Mouse (Mus musculus) MEL (cell line): ENCODE data around the gene Ankrd40. TPM values are rescaled to one million over a fixed set of nuclear protein-coding genes. Genes with fewer than 3 reads are reported as not detected.

ENCODE experiments used
- DNase-seq: peaks from one replicate; pipeline ENCODE4 v3.0.0; 2011; ENCODE audit warnings: low read depth, low spot score
- H3K27ac ChIP-seq: 2 replicates; pipeline ENCODE4 v1.5.1; 2012; ENCODE audit warnings: low read depth, mild to moderate bottlenecking, control low read depth, low read length, moderate library complexity; ENCODE audit not compliant: control insufficient read depth
- H3K27me3 ChIP-seq, 2 experiments: fragments of 150-350 bp in 1 of 2; sonication (generic) in 1 of 2; 2 replicates each; pipeline ENCODE4 v1.6.1; 2012; ENCODE audit warnings: low read length in 2 of 2, mild to moderate bottlenecking in 2 of 2, improper control_type of control experiment in 1 of 2, moderate library complexity in 1 of 2; ENCODE audit not compliant: insufficient read depth in 2 of 2, control insufficient read depth in 1 of 2
- H3K36me3 ChIP-seq, 2 experiments: 2 replicates each; pipeline ENCODE4 v1.6.1; 2012 to 2014; ENCODE audit warnings: low read length in 2 of 2, improper control_type of control experiment in 1 of 2, inconsistent platforms in 1 of 2, mild to moderate bottlenecking in 1 of 2; ENCODE audit not compliant: insufficient read depth in 2 of 2, control insufficient read depth in 1 of 2
- H3K4me1 ChIP-seq, 2 experiments: fragments of 150-350 bp in 1 of 2; sonication (generic) in 1 of 2; 2 replicates each; pipeline ENCODE4 v1.6.1; 2012; ENCODE audit warnings: low read length in 2 of 2, improper control_type of control experiment in 1 of 2, mild to moderate bottlenecking in 1 of 2; ENCODE audit not compliant: insufficient read depth in 2 of 2, control insufficient read depth in 1 of 2
- H3K4me3 ChIP-seq, 2 experiments: fragments of 150-350 bp in 1 of 2; sonication (generic) in 1 of 2; 2 replicates each; pipeline ENCODE4 v1.5.1; 2012; ENCODE audit warnings: low read depth in 2 of 2, low read length in 2 of 2, mild to moderate bottlenecking in 2 of 2, moderate library complexity in 2 of 2, control low read depth in 1 of 2, improper control_type of control experiment in 1 of 2; ENCODE audit not compliant: control insufficient read depth in 1 of 2, insufficient read depth in 1 of 2
- H3K79me2 ChIP-seq: 2 replicates; pipeline ENCODE4 v1.6.1; 2012; ENCODE audit warnings: mild to moderate bottlenecking, low read length, moderate library complexity; ENCODE audit not compliant: control insufficient read depth, poor library complexity, insufficient read depth
- H3K9ac ChIP-seq: 2 replicates; pipeline ENCODE4 v1.6.1; 2012; ENCODE audit warnings: low read depth, mild to moderate bottlenecking, control low read depth, low read length, moderate library complexity; ENCODE audit not compliant: control insufficient read depth, poor library complexity, severe bottlenecking
- H3K9me3 ChIP-seq: fragments of 150-350 bp; sonication (generic); replicated peaks from 2 replicates; pipeline ENCODE4 v1.6.1; 2012; ENCODE audit warnings: mild to moderate bottlenecking, low read length, improper control_type of control experiment, moderate library complexity; ENCODE audit not compliant: insufficient read depth
- CHD1 ChIP-seq: IDR thresholded peaks from 2 replicates; pipeline ENCODE4 v1.6.1; 2012; ENCODE audit warnings: low read depth, mild to moderate bottlenecking, inconsistent platforms, low read length, improper control_type of control experiment
- CHD2 ChIP-seq: IDR thresholded peaks from 2 replicates; pipeline ENCODE4 v1.6.1; 2011; ENCODE audit warnings: low read length, improper control_type of control experiment
- CTCF ChIP-seq, 3 experiments: IDR thresholded peaks in 2 of 3; conservative IDR thresholded peaks in 1 of 3; 2 replicates each; pipeline ENCODE4 v1.5.1; 2011 to 2012; ENCODE audit warnings: low read length in 3 of 3, low read depth in 2 of 3, mild to moderate bottlenecking in 2 of 3, improper control_type of control experiment in 1 of 3, inconsistent platforms in 1 of 3, mixed read lengths in 1 of 3, moderate library complexity in 1 of 3; ENCODE audit not compliant: control insufficient read depth in 1 of 3, insufficient read depth in 1 of 3, poor library complexity in 1 of 3, severe bottlenecking in 1 of 3
- EP300 ChIP-seq, 2 experiments: IDR thresholded peaks; 2 replicates each; pipeline ENCODE4 v1.6.1; 2011; ENCODE audit warnings: improper control_type of control experiment in 2 of 2, low read length in 2 of 2, low read depth in 1 of 2, mild to moderate bottlenecking in 1 of 2
- GABPA ChIP-seq: IDR thresholded peaks from 2 replicates; pipeline ENCODE4 v1.6.1; 2012; ENCODE audit warnings: low read depth, mild to moderate bottlenecking, inconsistent platforms, low read length, improper control_type of control experiment, moderate library complexity
- HCFC1 ChIP-seq: IDR thresholded peaks from 2 replicates; pipeline ENCODE4 v1.6.1; 2012; ENCODE audit warnings: low read depth, mild to moderate bottlenecking, inconsistent platforms, low read length, improper control_type of control experiment, moderate library complexity
- KAT2A ChIP-seq: conservative IDR thresholded peaks from 2 replicates; pipeline ENCODE4 v1.6.1; 2012; ENCODE audit warnings: low read depth, low read length, improper control_type of control experiment, inconsistent platforms
- MAFK ChIP-seq: IDR thresholded peaks from 2 replicates; pipeline ENCODE4 v1.6.1; 2011; ENCODE audit warnings: low read depth, mild to moderate bottlenecking, low read length, improper control_type of control experiment, borderline replicate concordance
- MEF2A ChIP-seq: IDR thresholded peaks from 2 replicates; pipeline ENCODE4 v1.6.1; 2014; ENCODE audit warnings: low read depth, mild to moderate bottlenecking, inconsistent platforms, low read length, improper control_type of control experiment; ENCODE audit not compliant: poor library complexity, insufficient replicate concordance, severe bottlenecking; ENCODE audit errors: extremely low read depth
- MYC ChIP-seq: IDR thresholded peaks from 2 replicates; pipeline ENCODE4 v1.6.1; 2011; ENCODE audit warnings: low read depth, mild to moderate bottlenecking, low read length, improper control_type of control experiment, moderate library complexity
- POLR2AphosphoS5 ChIP-seq: IDR thresholded peaks from 2 replicates; pipeline ENCODE4 v1.6.1; 2012; ENCODE audit warnings: low read depth, borderline replicate concordance, mild to moderate bottlenecking, inconsistent platforms, low read length, moderate library complexity, mixed read lengths
- RAD21 ChIP-seq: IDR thresholded peaks from 2 replicates; pipeline ENCODE4 v1.6.1; 2011; ENCODE audit warnings: mild to moderate bottlenecking, low read depth, low read length, improper control_type of control experiment
- SIN3A ChIP-seq: IDR thresholded peaks from 2 replicates; pipeline ENCODE4 v1.6.1; 2012; ENCODE audit warnings: low read length, improper control_type of control experiment, inconsistent platforms
- ZMIZ1 ChIP-seq: IDR thresholded peaks from 2 replicates; pipeline ENCODE4 v1.6.1; 2012; ENCODE audit warnings: low read depth, mild to moderate bottlenecking, inconsistent platforms, low read length, improper control_type of control experiment, moderate library complexity
- polyA plus RNA-seq, 2 experiments: library from polyadenylated mRNA; stranded (reverse) in 1 of 2; unstranded in 1 of 2; fragments of >175 nt in 1 of 2; fragments of >200 nt in 1 of 2; gene quantifications; 2 replicates each; pipeline versions ENCODE4 v1.2.1 to v1.2.4; 2012; ENCODE audit warnings: low replicate concordance in 2 of 2, low read depth in 1 of 2; ENCODE audit not compliant: insufficient read length in 2 of 2, insufficient read depth in 1 of 2, missing spikeins in 1 of 2
- total RNA-seq: library from RNA; depleted of rRNA; stranded (reverse); fragments of 300-350 nt; gene quantifications from 2 replicates; pipeline ENCODE4 v1.2.3, GENCODE M21; 2012

Ankrd40 gene
- total and polyA plus RNA-seq, 3 experiments = 37.1 to 60.0 TPM; not detected in 1

- H3K27ac ChIP-seq = no peak overlapping the region
These were observed 4.4 kb upstream of the Ankrd40 start for GRCm38 (mm10) chr11:94323271-94323925.

GRCm38 (mm10) chr11:94324618-94325017 is 3.2 kb upstream of the Ankrd40 start:
- H3K4me3 ChIP-seq = no peak overlapping the region
- TF ChIP-seq SIN3A (no peak), CHD2 (no peak), CTCF (IDR thresholded peaks at IDR 0.05 in 2 of 3, conservative IDR thresholded peaks at IDR 0.05 in 1 of 3; ENCODE audit: control insufficient read depth in 1 of 3, insufficient read depth in 1 of 3, low read depth in 2 of 3, low read length in 3 of 3, poor library complexity in 1 of 3, severe bottlenecking in 1 of 3) (no peak), KAT2A (no peak), EP300 (IDR thresholded peaks at IDR 0.05; ENCODE audit: low read depth in 1 of 2, low read length in 2 of 2) (no peak), MAFK (no peak), RAD21 (no peak), MYC (no peak), POLR2AphosphoS5 (no peak), HCFC1 (no peak), ZMIZ1 (no peak), GABPA (no peak), CHD1 (no peak)
- no peaks in the 10 kb centered on the region for H3K27me3 ChIP-seq
- no peak overlapping the region for H3K9ac ChIP-seq
- peaks cover 31% of the 10 kb centered on the region for H3K79me2 ChIP-seq
- H3K27ac ChIP-seq = no peak overlapping the region
- no peaks in the 10 kb centered on the region for H3K9me3 ChIP-seq
- peaks cover 8 to 16% of the 10 kb centered on the region in 2 experiments for H3K4me1 ChIP-seq
- DNase-seq = no peak
- H3K36me3 ChIP-seq = peaks cover 4 to 27% of the 10 kb centered on the region in 2 experiments

More at GRCm38 (mm10) chr11:94323271-94323925, 4.4 kb upstream of the Ankrd40 start:
- Histone ChIP-seq H3K36me3 (peaks cover 12 to 31% of the 10 kb centered on the region in 2 experiments), H3K4me1 (peaks cover 16 to 20% of the 10 kb centered on the region in 2 experiments), H3K79me2 (peaks cover 39% of the 10 kb centered on the region), H3K9ac (no peak overlapping the region), H3K9me3 (no peaks in the 10 kb centered on the region), H3K4me3 (no peak overlapping the region), H3K27me3 (no peaks in the 10 kb centered on the region)
- no peak for TF ChIP-seq MEF2A
- TF ChIP-seq MYC = no peak
- DNase-seq = no peak
